Mouse (Mus musculus): ENCODE measurements around the gene Clca3a2.

- TF ChIP-seq GATA1 (IDR thresholded peaks at IDR 0.05; ENCODE audit: low read length) (no peak), TAL1 (IDR thresholded peaks at IDR 0.05; ENCODE audit: low read length) (no peak)
Observed at GRCm38 (mm10) chr3:144753120-144753519, 66.2 kb downstream of the Clca3a2 start.
